ENCODE assay signal across 8 mouse cellular contexts in genomic region chr19:41086700-41087099, GRCm38 (mm10). TPM values are rescaled to one million over a fixed set of nuclear protein-coding genes. Genes with fewer than 3 reads are reported as not detected.
DNase-seq lines count a peak whose midpoint lies in the region; ATAC-seq and TF ChIP-seq lines count a peak whose summit lies in the region.

No protein-coding gene starts in this region.

- no peak overlapping the region for H3K27ac ChIP-seq in heart, embryonic 11.5 days (ENCODE audit: low read depth, low read length)
- no peak overlapping the region for H3K27ac ChIP-seq in hindbrain, postnatal 0 days

- peaks cover 6% of the 10 kb centered on the region for H3K27me3 ChIP-seq in heart, embryonic 11.5 days (ENCODE audit: control insufficient read depth, insufficient read depth, low read length)
- H3K27me3 ChIP-seq in hindbrain, postnatal 0 days (ENCODE audit: insufficient read depth, low read length) = no peaks in the 10 kb centered on the region; the same call in 1 of the 2 replicates

- DNase-seq in heart, adult 11 months = peak; percentile 90
- DNase-seq in cerebellum, postnatal 10 days = peak; percentile 89 to 91
- peak; percentile 78 to 92 for DNase-seq in frontal cortex, postnatal 36 days (ENCODE audit: low spot score in 2 of 2)
- peak; percentile 91 for DNase-seq in hindbrain, postnatal 0 days (ENCODE audit: low spot score)
- peak; percentile 85 to 88 for DNase-seq in left cerebral cortex, adult 18-20 months (ENCODE audit: low spot score in 2 of 2)
- peak; percentile 83 for DNase-seq in mesoderm, embryonic 11.5 days (ENCODE audit: low read depth, low spot score)
- DNase-seq in right cerebral cortex, postnatal 36 days (ENCODE audit: low spot score in 2 of 2) = peak; percentile 63 to 64

- H3K9ac ChIP-seq in heart, embryonic 11.5 days (ENCODE audit: low read depth, low read length) = no peak overlapping the region
- H3K9ac ChIP-seq in hindbrain, postnatal 0 days (replicated peaks; ENCODE audit: low read length) = no peak overlapping the region

- H3K4me3 ChIP-seq in heart, embryonic 11.5 days (ENCODE audit: low read depth, low read length) = no peak overlapping the region
- H3K4me3 ChIP-seq in hindbrain, postnatal 0 days (ENCODE audit: low read length) = no peak overlapping the region

- no peak overlapping the region for H3K4me2 ChIP-seq in heart, embryonic 11.5 days
- no peak overlapping the region for H3K4me2 ChIP-seq in hindbrain, postnatal 0 days (ENCODE audit: low read depth, low read length)

- H3K4me1 ChIP-seq in heart, embryonic 11.5 days (ENCODE audit: control insufficient read depth, insufficient read depth, low read length) = 0 out of 2 replicates have a peak, but pooled peaks cover 4% of the 10 kb centered on the region
- no peaks in the 10 kb centered on the region for H3K4me1 ChIP-seq in hindbrain, postnatal 0 days (ENCODE audit: insufficient read depth, low read length)

- TF ChIP-seq CTCF in hindbrain, postnatal 0 days (IDR thresholded peaks at IDR 0.05; ENCODE audit: low read depth) = peak; percentile 95

- H3K36me3 ChIP-seq in heart, embryonic 11.5 days (ENCODE audit: control insufficient read depth, insufficient read depth, low read length) = no peaks in the 10 kb centered on the region
- no peaks in the 10 kb centered on the region for H3K36me3 ChIP-seq in hindbrain, postnatal 0 days (ENCODE audit: insufficient read depth, low read length)

- H3K9me3 ChIP-seq in heart, embryonic 11.5 days (replicated peaks; ENCODE audit: control insufficient read depth, low read length) = no peaks in the 10 kb centered on the region
- no peaks in the 10 kb centered on the region for H3K9me3 ChIP-seq in hindbrain, postnatal 0 days (ENCODE audit: low read length)

- no peak for ATAC-seq in heart, embryonic 11.5 days (replicated peaks; ENCODE audit: insufficient number of reproducible peaks, low FRiP score, low TSS enrichment)
- peak; percentile 76 for ATAC-seq in hindbrain, postnatal 0 days

- WGBS in heart, embryonic 11.5 days (ENCODE audit: insufficient replicate concordance) = 11% methylated on average over 2 of the region's 2 CpGs
- WGBS in hindbrain, postnatal 0 days = 7% methylated on average over 2 of the region's 2 CpGs

RNA-seq across cellular contexts. Expression of gene Opalin, which starts 9.8 kb away (rescaled TPM):
- 0.21 TPM in 1 of 2 replicates, not detected in the other for polyA plus RNA-seq in heart, embryonic 11.5 days (2014; fragmentation: Nextera tagmentation; extraction: Ambion mirVana)
- not detected in 2 replicates for total RNA-seq in hindbrain, postnatal 0 days (2014; rRNA removed)
- not detected in 2 replicates for polyA plus RNA-seq in hindbrain, postnatal 0 days (2015; fragmentation: Nextera tagmentation; extraction: Ambion mirVana)
- 1 to 10 TPM; 3.8 to 6.9 TPM for total RNA-seq in left cerebral cortex, adult 18-20 months (2021)

RNA-seq across cellular contexts. Expression of gene Dntt, which starts 57.6 kb away (rescaled TPM):
- polyA plus RNA-seq in heart, embryonic 11.5 days (2014; fragmentation: Nextera tagmentation; extraction: Ambion mirVana) = not detected in 2 replicates
- not detected in 2 replicates for total RNA-seq in hindbrain, postnatal 0 days (2014; rRNA removed)
- 0.08 and 0.11 TPM in 2 replicates for polyA plus RNA-seq in hindbrain, postnatal 0 days (2015; fragmentation: Nextera tagmentation; extraction: Ambion mirVana)
- total RNA-seq in left cerebral cortex, adult 18-20 months (2021) = not detected
